Mouse (Mus musculus) megakaryocyte, embryonic 14.5 days (primary cell): ENCODE data around the gene Rab4a. TPM values are rescaled to one million over a fixed set of nuclear protein-coding genes. Genes with fewer than 3 reads are reported as not detected.

ENCODE experiments used
- H3K27me3 ChIP-seq: replicated peaks from 2 replicates; pipeline ENCODE3; 2012; ENCODE audit warnings: inconsistent platforms
- H3K36me3 ChIP-seq: replicated peaks from 2 replicates; pipeline ENCODE3; 2012; ENCODE audit warnings: low read length, inconsistent platforms, mixed read lengths
- H3K4me1 ChIP-seq: 2 replicates; pipeline ENCODE4 v1.6.1; 2012; ENCODE audit warnings: inconsistent platforms
- H3K4me3 ChIP-seq: replicated peaks from 2 replicates; pipeline ENCODE3; 2012; ENCODE audit warnings: moderate library complexity, mild to moderate bottlenecking, inconsistent platforms
- H3K9me3 ChIP-seq: 2 replicates; pipeline ENCODE4 v1.6.1; 2012; ENCODE audit warnings: inconsistent platforms
- FLI1 ChIP-seq: IDR thresholded peaks from 2 replicates; pipeline ENCODE4 v1.6.1; 2012; ENCODE audit warnings: low read length, inconsistent platforms, mixed read lengths
- GATA1 ChIP-seq: IDR thresholded peaks from 3 replicates; pipeline ENCODE4 v1.6.1; 2012; ENCODE audit warnings: mixed read lengths, low read length, inconsistent platforms, borderline replicate concordance
- polyA plus RNA-seq: library from polyadenylated mRNA; stranded (reverse); fragments of >175 nt; gene quantifications from 2 replicates; pipeline ENCODE4 v1.2.3, GENCODE M21; 2012; ENCODE audit warnings: low replicate concordance; ENCODE audit not compliant: insufficient read depth

Rab4a gene
- polyA plus RNA-seq, 1 experiment: 6.3 TPM

DNA sequence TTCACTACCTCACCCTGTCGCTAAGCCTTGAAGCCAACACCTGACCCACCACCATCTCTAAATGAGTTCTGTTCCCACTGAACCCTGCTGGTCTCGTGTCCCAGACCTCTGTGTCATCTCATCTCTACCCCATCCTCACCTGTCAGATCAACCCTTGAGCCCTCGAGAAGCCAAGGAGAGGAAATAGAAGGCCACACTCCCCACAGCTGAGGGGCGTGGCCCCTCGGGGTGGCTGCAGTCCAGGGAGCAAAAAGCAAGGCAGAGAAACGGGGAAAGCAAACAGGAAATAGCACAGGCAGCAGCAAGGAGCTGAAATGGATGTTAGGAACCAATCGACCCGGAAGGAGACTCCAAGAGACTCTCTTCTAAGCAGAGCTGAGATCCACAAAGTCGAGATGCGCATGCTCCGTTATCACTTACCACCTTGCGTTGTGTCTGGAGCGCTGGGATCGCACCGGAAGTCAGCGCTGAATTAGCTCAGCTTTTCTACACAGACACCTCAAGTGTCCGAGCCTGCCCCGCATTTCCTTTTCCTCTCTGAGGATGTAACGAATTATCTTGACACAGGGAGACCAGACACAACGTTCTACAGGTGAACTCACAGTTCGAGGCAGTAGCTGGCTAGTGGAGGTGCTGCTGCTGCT lies 18.4 kb upstream of the Rab4a start:
- peaks cover 39% of the 10 kb centered on the region for H3K4me1 ChIP-seq
- H3K27me3 ChIP-seq: peaks cover 48% of the 10 kb centered on the region
- H3K4me3 ChIP-seq: peak overlapping the region; percentile 80
- no peaks in the 10 kb centered on the region for H3K9me3 ChIP-seq
- TF ChIP-seq FLI1: no peak
- TF ChIP-seq GATA1: no peak
- no peaks in the 10 kb centered on the region for H3K36me3 ChIP-seq

DNA sequence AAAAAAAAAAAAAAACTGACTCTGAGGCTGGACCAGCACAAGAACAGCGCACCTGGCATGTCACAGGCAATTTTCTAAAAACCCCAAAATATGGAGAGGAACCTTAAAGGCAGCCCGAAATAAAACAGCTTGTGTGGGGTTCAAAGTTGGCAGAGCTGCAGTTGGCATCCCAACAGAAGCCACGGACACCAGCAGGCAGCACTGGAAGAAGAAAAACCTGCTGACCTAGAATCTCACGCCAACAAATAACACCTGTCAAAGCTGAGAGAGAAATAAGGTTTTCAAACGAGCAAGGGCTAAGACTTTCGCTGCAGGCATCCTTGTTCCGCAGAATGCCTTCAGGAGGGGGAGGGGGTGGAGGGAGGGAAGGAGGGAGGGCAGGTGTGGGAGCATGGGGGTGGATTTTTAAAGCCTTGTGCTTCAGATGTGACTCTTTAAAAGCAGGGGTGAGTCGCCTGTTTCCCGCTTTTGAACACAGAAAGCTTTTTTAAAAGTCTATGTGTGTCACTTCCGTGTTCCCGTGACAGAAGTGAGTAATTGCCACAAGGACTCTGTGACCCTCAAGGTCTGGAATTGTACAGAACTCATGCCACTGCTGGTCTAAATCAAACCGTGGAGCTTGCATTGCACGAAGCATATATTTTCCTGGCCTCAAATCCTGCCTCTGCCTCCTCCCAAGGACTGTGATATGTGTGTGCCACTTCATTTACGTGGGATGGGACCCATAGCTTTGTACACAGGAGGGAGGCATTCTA lies 17.2 kb upstream of the Rab4a start:
- TF ChIP-seq FLI1: no peak
- no peak for TF ChIP-seq GATA1
- H3K4me1 ChIP-seq: peaks cover 37% of the 10 kb centered on the region
- H3K36me3 ChIP-seq: no peaks in the 10 kb centered on the region
- H3K9me3 ChIP-seq: no peaks in the 10 kb centered on the region
- no peak overlapping the region for H3K4me3 ChIP-seq
- peaks cover 48% of the 10 kb centered on the region for H3K27me3 ChIP-seq

DNA sequence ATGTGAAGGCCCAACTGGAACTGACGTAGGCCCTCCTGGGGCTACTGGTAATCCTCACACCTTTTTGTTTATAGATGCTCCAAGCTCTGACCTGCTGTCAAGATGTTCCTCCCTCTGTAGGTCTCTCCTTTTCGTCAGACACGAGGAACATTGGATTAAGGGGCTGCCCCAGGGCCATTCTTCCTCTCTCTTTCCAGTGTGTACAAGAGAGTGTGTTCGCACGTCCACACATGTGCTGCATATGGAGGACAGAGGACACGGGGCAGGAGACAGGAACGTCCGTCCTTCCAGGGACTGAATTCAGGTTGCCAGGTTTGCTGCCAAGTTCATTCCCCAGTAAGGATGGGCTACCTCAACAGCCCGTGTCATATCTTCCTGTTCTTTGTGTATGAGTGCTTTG lies 16.3 kb upstream of the Rab4a start:
- H3K9me3 ChIP-seq: no peaks in the 10 kb centered on the region
- H3K27me3 ChIP-seq: peaks cover 47% of the 10 kb centered on the region
- peaks cover 34% of the 10 kb centered on the region for H3K4me1 ChIP-seq
- TF ChIP-seq FLI1: no peak
- TF ChIP-seq GATA1: no peak
- H3K36me3 ChIP-seq: no peaks in the 10 kb centered on the region
- H3K4me3 ChIP-seq: no peak overlapping the region

DNA sequence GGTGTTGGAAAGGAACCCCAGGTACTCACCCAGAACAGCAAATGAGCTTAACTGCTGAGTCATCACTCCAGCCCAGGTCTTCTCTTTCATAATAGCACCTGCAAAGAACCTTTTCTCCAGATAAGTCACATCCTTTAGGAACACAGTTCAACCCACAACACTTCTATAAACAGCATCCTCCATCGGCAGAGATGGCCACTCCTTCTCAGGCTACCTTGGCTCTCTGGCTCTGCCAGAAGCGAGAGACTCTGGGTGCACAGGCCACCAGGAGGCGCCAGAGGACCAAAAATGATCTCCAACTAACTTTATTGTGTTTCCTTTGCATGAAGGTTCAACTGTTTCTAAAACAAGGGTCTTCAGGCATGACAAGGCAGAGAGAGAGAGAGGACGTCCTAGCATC lies 15.8 kb upstream of the Rab4a start:
- Histone ChIP-seq H3K9me3 (no peaks in the 10 kb centered on the region), H3K4me1 (peaks cover 34% of the 10 kb centered on the region)
- TF ChIP-seq FLI1 (no peak), GATA1 (no peak)

DNA sequence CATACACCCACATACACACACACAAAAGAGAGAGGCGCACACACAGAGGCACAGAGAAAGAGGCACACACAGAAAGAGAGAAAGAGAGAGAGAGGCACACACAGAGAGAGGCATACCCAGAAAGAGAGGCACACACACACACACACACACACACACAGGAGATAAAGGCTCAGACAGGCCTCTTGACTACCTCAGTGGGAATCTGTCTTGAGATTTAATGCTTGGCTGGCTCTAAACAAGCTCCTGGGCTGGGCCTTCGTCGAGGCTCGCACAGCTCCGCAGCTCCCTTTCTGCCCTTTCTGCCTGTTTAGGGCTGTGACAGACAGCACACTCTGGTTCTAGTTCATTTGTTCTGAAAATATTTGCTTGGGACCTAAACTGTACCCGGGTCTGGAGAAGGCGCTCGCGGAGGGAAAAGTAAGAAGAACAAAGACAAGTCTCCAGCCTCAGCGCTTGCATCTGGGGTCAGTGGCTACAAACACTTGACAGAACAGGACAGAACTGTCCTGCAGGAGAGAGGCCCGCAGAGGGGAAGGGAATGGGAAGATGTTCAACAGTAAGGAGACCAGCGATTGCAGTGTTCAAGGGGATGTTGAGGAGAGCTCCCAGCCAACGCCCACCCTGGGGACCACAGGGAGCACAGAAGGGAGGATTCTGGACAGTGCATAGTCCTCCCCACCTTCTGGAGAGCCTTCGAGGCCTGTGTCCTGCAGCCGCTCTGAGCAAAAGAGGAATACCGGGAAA lies 14.5 kb upstream of the Rab4a start:
- Histone ChIP-seq H3K27me3 (peaks cover 45% of the 10 kb centered on the region), H3K36me3 (no peaks in the 10 kb centered on the region), H3K4me3 (no peak overlapping the region), H3K4me1 (peaks cover 29% of the 10 kb centered on the region), H3K9me3 (no peaks in the 10 kb centered on the region)
- TF ChIP-seq FLI1: no peak

More for the DNA sequence above, 15.8 kb upstream of the Rab4a start:
- Histone ChIP-seq H3K4me3 (no peak overlapping the region), H3K27me3 (peaks cover 52% of the 10 kb centered on the region), H3K36me3 (no peaks in the 10 kb centered on the region)

DNA sequence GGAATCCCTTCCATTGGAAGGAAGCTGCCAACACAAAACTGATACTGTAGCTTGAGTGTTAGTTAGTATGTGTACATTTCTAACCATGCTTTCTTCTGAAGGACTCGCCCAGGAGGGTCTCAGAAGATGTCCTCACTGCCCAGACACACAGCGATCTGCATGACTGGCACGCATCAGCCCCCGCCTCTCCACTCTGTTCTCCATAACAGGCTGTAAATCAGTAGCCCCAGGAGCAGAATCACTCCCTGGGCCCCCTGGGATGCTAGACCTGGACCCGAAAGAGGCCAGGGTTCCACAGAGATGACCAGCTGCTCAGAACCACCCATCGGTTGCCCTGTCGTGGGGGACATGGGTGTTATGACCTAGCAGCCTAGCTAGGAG lies 13.9 kb upstream of the Rab4a start:
- no peak for TF ChIP-seq FLI1
- TF ChIP-seq GATA1: no peak
- Histone ChIP-seq H3K36me3 (no peaks in the 10 kb centered on the region), H3K4me1 (peaks cover 29% of the 10 kb centered on the region), H3K9me3 (no peaks in the 10 kb centered on the region), H3K27me3 (peaks cover 48% of the 10 kb centered on the region), H3K4me3 (no peak overlapping the region)

DNA sequence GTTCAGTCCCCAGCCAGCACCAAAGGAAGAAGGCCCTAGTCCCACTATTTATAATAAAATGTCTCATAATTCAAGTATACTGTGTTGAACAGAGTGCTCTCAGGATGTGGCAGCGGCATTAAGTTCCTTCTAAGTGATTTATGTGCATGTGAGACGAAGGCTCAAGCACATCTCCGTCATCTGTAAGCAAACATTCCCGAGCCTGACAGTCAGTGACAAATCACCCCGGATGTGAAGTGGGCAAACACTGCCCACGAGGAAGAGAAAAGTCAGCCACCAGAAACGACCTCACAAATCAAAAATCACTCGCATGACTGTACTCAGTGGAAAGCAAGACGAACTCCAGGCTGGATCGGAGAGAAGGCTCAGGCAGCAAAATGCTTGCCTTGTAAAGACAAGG lies 11.9 kb upstream of the Rab4a start:
- TF ChIP-seq GATA1: no peak
- no peak for TF ChIP-seq FLI1

DNA sequence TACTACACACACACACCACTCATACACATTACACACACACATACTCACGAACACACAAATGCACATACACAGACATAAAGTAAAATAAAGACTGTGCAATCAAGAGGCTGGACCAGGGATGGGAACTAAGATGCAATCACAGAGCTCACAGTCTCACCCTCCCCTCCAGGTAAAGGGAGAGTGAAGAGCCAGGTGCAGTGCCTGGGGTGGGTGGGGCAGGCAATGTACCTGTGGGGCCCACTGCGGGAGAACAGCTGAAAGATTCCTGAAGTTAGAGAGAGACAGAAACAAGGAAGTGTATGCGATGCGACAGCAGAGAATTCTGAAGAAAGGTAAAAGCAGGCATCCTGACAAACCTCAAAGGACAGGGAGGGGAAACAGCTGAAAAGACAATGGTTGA lies 11.0 kb upstream of the Rab4a start:
- no peak overlapping the region for H3K4me3 ChIP-seq
- no peaks in the 10 kb centered on the region for H3K36me3 ChIP-seq
- peaks cover 38% of the 10 kb centered on the region for H3K4me1 ChIP-seq
- TF ChIP-seq GATA1 (no peak), FLI1 (no peak)
- peaks cover 55% of the 10 kb centered on the region for H3K27me3 ChIP-seq
- H3K9me3 ChIP-seq: peaks cover 5% of the 10 kb centered on the region; the same call in 1 of the 2 replicates

More for the DNA sequence above, 11.9 kb upstream of the Rab4a start:
- Histone ChIP-seq H3K4me1 (peaks cover 38% of the 10 kb centered on the region), H3K27me3 (peaks cover 58% of the 10 kb centered on the region), H3K9me3 (peaks cover 5% of the 10 kb centered on the region; the same call in 1 of the 2 replicates), H3K36me3 (no peaks in the 10 kb centered on the region), H3K4me3 (no peak overlapping the region)

DNA sequence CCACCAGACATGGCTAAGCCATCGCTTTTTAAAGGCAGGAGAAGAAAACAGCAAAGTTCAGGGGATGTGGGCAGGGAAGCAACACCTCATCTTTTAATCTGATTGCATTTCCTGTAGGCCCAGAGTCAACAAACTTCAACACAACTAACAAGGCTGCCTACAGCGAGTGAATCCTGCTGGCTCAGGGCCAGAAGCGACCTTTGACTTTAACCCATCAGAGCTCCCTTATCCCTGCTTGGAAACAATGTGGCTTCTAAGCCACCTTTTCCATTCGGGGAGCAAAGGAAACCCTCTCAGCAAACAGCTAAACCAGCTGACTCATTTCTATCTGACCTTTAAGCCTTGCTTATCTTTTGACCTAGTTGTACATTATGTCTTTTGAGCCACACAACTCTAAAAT lies 9.0 kb upstream of the Rab4a start:
- Histone ChIP-seq H3K9me3 (peaks cover 15% of the 10 kb centered on the region), H3K4me1 (peaks cover 34% of the 10 kb centered on the region), H3K27me3 (peaks cover 44% of the 10 kb centered on the region), H3K36me3 (no peaks in the 10 kb centered on the region), H3K4me3 (no peak overlapping the region)
- TF ChIP-seq GATA1 (no peak), FLI1 (no peak)

DNA sequence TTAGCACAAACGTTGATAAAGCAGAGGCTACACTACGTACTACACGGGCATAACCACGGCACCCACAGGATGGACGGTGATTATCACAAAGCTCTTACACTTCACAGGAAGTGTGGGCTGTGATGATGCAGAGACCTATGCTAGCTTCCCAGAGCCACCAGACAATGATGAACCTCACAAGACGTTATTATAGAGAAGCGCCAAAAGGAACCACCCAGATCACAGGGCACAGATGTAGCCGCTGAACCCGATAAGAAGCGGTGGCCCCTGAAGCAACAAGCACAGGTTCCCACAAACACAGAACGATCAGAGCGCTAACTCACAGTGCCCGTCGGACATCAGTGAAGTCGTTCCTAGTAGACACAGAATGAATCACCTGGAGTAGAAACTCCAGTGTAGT lies 7.9 kb upstream of the Rab4a start:
- H3K9me3 ChIP-seq: peaks cover 16% of the 10 kb centered on the region
- H3K4me3 ChIP-seq: no peak overlapping the region
- H3K4me1 ChIP-seq: peaks cover 34% of the 10 kb centered on the region

DNA sequence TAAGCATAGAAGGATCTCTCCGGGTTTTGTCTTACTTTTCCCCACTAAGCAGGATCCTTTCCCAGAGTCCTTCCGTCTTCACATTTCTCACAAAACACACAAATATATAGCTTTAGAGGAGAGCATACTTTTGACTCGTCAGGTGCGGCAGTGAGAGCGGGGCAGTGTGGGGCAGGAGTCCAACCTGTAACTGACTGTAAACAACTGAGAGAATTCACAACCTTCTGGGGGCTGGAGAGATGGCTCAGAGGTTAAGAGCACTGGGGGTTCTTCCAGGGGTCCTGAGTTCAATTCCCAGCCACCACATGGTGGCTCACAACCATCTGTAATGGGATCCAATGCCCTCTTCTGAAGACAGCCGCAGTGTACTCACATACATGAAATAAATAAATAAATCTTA lies 6.4 kb upstream of the Rab4a start:
- Histone ChIP-seq H3K4me1 (peaks cover 30% of the 10 kb centered on the region), H3K27me3 (peaks cover 25% of the 10 kb centered on the region), H3K4me3 (no peak overlapping the region), H3K36me3 (no peaks in the 10 kb centered on the region), H3K9me3 (peaks cover 16% of the 10 kb centered on the region)
- TF ChIP-seq GATA1: no peak
- TF ChIP-seq FLI1: no peak

More for the DNA sequence above, 7.9 kb upstream of the Rab4a start:
- no peak for TF ChIP-seq FLI1
- no peak for TF ChIP-seq GATA1
- Histone ChIP-seq H3K27me3 (peaks cover 34% of the 10 kb centered on the region), H3K36me3 (no peaks in the 10 kb centered on the region)
